Mouse (Mus musculus) G1E-ER4 (cell line): ENCODE measurements around the gene Mepce. TPM values are rescaled to one million over a fixed set of nuclear protein-coding genes. Genes with fewer than 3 reads are reported as not detected.

ENCODE experiments used
- GATA1 ChIP-seq: IDR thresholded peaks from one replicate; pipeline ENCODE4 v1.8.0; 2012; ENCODE audit warnings: low read length, inconsistent platforms
- polyA plus RNA-seq: library from polyadenylated mRNA; stranded (reverse); fragments of >175 nt; gene quantifications from 2 replicates; pipeline ENCODE4 v1.2.3, GENCODE M21; 2012

Mepce gene
- polyA plus RNA-seq, 1 experiment: 190 TPM

DNA sequence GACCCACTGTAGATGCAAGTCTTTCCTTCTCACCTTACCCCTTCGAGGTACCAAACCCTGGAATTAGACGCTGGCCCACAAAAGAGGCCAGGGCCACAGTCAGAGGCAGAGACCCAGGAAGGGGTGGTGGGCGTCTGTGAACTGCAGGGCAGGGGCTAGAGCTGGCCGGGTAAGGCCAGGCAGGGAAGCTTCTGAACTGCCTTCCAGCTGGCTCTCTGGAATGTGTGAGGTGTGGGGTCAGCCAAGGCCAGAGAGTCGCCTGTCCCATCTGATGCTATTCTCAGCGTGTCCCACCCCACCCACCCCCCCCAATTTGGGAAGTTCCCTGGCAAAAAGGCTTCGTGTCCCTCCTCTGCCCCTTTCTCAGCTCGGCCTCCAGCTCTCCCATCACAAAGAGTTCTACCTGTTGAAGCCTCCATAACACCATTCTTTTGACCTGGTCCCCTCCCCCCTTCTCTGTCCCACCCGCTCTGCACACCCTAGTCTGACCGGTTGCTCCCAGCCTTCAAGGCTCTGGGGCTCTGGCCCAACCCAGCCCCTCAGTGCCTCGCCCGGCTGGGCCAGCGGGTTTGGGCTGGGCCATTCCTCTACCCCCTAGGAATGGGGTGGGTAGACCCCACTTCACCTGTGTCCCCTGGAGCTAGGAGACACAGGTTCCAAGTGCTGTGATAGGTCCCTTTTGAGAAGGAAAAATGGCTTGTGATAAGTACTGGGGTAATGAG lies 34.2 kb downstream of the Mepce start:
- TF ChIP-seq GATA1: no peak

DNA sequence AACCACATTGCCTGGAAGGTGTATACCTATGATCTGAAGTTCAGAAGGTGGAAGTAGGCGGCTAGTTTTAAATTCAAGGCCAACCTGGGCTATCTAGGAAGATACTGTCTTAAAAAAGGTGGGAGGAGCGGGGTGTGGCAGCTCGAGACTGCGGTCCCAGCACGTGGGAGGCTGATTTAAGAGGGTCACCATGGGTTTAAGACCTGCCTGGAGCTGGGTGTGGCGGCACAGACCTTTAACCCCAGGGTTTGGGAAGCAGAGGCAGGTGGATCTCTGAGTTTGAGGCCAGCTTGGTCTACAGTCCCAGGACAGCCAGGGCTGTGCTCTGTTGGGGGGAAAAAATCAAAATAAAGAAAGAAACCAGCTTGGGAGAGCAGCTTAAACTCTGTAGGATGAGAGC lies 35.5 kb downstream of the Mepce start:
- no peak for TF ChIP-seq GATA1

DNA sequence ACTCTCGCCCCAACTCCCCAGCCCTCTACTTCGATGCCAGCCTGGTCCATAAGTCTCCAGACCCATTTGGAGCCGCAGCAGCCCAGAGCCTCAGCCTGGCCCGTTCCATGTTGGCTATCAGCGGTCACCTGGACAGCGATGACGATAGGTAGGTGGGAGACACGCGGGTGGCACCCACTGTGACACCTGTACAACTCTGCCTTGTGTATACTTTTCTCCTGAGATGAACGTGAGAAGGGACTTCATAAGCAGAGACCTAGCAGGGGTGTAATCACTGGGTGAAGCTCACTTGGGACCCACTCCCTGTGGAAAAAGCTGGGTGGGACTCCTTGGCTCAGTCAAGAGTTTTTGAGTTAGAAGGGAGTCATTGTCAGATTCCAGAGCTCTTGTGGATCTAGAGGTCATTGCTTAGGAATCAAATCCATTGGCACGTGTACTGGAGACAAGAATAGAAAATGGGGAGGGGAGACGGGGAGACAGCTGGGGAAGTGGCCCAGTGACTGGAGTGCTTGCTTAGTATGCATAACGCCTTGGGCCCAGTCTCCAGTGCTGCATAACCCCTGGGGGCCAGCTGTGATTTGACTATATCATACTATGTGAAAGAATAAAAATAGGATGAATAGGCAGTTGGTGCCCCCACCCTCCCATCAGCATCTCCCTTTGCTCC lies 36.1 kb downstream of the Mepce start:
- TF ChIP-seq GATA1: no peak

DNA sequence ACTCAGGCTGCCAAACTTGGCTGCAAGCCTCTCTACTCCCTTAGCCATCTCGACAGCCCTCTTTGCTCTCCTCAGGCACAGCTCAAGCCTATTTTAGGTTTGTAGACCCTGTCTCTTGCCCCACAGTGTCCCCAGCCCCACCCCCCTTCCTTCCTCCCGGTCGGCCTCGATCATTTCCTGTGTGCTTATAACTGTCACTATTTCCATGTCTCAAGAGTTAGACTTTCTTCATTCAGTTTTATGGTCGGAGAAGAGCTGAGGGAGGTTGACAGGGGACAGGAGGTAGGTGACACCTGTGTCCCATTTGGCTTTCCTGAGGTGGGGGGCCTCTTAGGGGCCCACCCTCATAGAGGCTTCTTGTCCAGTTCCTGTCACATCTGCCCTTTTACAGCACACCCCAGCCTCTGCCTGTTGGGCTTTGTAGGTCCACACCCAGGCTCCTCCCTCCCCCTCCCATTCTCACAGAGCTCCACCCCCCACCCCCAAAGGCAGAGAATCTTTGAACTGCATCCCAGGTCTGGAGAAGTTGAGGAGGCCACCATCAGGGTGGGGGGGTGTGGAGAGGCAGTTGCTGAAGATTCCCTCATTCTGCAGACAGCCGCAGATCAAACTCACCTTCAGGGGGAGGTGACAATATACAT lies 38.1 kb downstream of the Mepce start:
- TF ChIP-seq GATA1: no peak

DNA sequence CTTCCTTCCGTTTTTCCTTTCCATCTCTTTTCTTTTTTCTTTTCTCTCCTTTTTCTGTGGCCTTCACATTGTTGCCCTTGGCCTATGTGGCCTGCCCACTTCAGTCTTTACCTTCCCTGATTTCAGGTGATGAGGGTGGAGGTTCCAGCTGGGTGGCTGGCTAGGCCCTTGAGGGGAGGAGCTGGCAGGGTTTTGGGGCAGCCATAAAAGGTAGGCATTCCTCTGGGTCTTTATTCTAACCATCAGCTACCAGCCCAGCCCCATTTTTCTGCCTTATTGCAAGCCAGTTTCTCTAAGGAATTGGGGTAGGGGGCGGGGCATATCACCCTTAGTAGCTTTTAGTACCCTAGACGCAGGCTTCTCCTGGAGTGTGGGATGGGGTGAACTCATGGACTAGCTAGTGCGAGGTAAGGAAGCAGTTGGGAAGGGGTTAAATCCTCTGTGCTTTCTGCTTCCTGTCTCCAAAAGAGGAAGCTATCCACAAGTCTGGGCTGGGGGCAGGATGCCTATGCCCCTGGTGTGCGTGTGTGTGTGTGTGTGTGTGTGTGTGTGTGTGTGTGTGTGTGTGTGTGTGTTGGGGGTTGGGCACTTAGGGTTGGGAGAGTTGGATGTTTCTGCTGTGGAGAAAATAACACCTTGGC lies 39.2 kb downstream of the Mepce start:
- TF ChIP-seq GATA1: no peak

DNA sequence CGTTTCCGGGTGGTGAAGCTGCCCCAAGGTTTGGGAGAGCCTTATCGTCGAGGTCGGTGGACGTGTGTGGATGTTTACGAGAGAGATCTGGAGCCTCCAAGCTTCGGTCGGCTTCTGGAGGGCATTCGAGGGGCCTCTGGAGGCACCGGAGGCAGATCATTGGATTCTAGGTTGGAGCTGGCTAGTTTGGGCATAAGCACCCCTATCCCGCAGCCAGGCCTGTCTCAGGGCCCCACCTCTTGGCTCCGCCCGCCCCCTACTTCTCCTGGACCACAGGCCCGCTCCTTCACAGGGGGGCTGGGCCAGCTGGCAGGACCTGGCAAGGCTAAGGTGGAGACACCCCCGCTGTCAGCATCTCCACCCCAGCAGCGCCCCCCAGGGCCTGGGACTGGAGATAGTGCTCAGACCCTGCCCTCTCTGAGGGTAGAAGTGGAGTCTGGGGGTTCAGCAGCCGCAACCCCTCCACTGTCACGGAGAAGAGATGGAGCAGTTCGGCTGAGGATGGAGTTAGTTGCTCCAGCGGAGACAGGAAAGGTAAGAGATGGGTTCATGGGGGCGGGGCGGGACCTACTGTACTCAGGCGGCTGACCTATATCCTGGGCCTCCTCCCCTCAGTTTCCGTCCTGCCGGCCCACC lies 40.0 kb downstream of the Mepce start:
- no peak for TF ChIP-seq GATA1

DNA sequence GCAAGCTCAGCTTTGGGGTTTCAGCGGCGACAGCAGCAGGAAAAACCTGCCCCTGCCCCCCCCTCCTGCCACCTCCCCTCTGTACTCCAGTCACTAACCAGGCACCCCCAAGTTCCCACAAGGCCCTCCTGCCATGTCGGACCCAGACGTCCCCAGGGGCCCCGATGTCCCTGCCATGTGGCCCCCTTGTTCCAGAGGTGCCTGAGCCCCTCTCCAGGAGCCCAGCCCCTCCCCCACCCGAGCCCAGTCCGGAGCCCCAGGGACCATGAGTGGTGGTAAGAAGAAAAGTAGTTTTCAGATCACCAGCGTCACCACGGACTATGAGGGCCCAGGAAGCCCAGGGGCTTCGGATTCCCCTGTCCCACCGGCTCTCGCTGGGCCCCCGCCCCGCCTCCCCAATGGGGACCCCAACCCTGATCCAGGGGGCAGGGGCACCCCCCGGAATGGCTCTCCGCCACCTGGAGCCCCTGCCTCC lies 40.6 kb downstream of the Mepce start:
- TF ChIP-seq GATA1: no peak

GRCm38 (mm10) chr5:137746282-137746850 lies 41.1 kb downstream of the Mepce start:
- TF ChIP-seq GATA1: no peak

DNA sequence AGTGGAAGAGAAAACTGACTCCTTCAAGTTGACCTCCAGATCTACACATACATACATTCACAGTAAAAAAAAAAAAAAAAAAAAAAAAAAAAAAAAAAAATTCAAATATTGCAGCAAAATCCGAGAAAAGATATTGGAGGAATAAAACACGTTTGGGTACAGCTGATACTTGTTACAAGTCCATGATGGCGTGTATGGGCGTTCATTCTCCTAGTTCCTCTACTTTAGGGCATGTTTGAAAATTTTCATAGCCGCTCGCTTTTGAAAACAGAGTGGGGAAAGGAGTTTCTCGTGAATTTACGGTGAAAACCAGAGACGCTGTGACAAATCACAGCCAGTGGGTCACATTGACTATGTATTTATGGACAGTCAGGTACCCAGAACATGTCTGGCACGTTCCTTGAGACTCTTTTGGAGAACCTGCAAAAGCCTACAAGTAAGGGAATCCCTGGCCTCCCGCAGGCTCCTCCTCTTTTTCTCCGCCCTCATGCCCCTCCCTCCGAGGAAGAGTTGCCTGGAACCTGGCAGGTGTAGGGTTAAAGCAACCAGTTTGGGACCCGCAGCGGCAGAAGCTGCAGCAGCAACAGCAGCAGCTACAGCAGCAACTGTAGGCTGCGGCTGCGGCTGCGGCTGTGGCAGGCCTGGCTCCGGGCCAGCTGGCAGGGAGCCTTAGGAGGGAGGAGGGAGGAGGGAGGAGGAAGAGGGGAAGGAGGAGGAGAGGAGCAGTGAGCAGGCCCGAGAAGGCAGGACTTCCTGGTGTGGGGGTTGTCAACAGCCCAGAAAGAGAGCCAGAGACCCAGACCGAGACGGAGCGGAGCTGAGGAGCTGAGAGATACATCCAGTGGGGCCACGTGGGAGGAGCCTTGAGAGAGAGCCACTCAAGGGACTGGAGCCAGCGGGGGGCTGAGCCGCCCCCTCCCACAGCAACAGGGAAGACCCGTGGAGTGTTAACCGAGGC lies 42.0 kb downstream of the Mepce start, which contains the start of gene Tsc22d4:
Tsc22d4 (plus strand) TSS at position 517 of the 958 bp plus-strand sequence.
- no peak for TF ChIP-seq GATA1

DNA sequence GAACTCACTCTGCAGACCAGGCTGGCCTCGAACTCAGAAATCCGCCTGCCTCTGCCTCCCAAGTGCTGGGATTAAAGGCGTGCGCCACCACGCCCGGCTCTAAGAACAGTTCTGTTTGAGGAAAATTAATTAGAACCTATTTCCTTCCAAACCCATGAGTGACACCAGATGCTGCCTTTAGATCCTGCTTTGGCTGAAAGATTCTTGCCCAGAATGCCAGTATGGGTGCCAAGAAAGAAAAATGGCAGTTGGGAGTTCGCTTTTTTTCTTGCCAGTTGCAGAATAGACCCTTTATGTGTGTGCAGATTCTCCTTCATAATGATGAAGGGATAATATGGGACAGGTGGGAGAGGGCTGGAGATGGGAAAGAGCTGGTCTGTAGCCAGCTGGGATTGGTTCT lies 43.3 kb downstream of the Mepce start:
- no peak for TF ChIP-seq GATA1

DNA sequence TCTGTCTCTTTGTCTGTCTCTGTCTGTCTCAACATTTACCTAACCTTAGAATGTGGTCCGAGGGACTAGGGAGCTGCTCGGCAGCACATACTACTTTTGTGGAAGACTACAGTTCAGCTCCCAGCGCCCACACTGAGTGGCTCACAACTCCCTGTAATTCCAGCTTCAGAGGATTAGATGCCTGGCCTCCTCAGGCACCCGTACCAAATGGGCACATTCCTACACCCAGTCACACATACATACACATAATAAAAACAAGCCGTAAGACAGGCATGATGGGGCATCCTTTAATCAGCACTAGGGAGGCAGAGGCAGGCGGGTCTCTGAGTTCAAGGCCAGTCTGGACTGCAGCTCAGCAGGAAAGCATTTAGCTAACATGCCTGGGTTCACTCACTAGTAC lies 44.6 kb downstream of the Mepce start:
- no peak for TF ChIP-seq GATA1

DNA sequence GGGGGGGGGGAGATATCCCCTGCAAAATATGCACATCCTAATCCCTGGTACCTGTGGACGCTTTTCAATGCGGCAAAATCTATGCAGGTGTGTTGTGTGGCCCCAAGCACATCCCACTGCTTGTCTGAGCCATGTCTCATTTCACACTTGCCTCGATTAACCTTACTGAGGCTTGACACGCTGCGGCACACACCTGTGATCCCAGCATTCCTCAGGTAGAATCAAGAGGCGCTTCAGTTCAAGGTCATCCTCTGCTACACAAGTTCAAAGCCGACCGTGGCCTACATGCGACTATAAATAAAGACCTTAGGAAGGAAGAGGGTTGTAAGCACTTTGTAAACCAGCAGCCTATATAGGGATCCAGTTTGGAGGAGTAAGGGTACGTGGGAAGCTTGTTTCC lies 45.4 kb downstream of the Mepce start:
- no peak for TF ChIP-seq GATA1

DNA sequence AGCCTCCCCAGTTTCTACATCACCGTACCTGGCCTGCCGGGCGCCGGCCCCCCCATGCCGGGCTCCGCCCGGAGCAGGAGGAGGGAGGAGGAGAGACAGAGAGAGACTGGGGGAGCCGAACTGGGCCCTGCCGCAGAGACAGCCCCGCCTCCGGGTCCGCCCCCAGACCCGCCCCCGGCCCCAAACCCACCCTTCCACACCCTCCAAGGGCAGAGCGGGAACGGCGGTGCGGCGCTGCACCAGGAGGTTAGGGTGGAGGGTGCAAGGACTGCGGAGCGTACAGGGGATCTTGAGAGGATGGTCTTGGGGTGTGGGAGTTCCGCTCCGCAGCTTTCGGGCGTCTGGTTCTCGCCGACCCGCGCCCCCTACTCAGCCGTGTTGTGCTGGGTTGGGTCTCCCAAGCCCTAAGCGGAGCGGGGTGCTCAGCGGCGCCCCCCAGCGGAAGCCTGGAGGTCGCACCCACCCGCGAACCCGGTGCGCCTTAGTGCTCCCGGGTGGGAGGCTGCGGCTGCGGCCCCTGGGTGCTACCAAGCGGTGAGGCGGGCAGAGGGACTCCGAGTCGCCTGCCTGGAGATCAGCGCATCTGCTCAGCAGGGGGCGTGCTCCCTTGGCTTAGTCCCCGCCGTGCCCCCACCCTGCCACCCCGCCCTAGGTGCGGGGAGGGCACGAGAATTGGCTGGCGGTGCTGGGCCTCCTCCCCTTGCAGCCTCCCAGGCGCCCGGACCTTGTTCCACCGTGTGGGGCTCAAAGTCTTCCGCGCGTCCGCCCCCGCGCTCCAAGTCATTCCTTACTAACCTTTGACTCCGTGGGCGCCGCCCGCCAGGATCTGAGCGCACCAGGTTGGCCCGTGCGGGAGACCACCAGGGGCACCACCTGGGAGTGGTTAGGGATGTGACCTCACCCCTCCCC lies 46.2 kb downstream of the Mepce start, which contains the start of gene Nyap1:
Nyap1 (minus strand) TSS at position 585 of the 909 bp plus-strand sequence.
- TF ChIP-seq GATA1: no peak

DNA sequence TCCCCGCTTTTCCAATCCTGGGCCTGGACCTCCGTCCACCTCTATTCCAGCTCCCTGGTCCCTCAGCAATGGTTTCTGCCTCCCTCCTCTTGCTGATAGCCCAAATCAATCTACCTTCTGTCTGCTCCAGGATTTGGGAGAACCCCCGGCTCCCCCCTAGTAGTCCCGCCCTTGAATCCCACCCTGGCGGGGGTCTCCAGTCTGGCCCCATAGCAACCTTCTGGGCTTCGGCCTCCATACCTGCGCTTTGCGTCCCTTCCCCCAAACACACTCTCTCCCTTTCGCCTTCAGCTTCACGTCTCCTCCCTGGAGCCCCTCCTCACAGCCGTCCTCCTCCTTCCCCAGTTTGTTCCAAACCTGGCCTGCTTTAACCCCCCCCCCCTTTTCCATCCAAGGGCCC lies 46.9 kb downstream of the Mepce start:
- TF ChIP-seq GATA1: no peak
